Mouse (Mus musculus) activated CD4-positive, CD25-positive, alpha-beta regulatory T cell, adult 9 weeks (primary cell): ENCODE data around the gene Osbpl5. TPM values are rescaled to one million over a fixed set of nuclear protein-coding genes. Genes with fewer than 3 reads are reported as not detected.

Experiments
- polyA plus RNA-seq: library from polyadenylated mRNA; unstranded; fragments of 100-300 nt; shearing (Covaris generic); gene quantifications from one replicate; pipeline ENCODE4 v1.2.1, GENCODE M21; 2017

The Osbpl5 gene
- polyA plus RNA-seq = 35.5 TPM

GRCm38 (mm10) chr7:143756125-143757026 lies at the start of gene Osbpl5:
Osbpl5 (minus strand) TSS chr7:143756985.

GRCm38 (mm10) chr7:143783996-143784829 lies 27.4 kb upstream of the Osbpl5 start, which contains the start of gene Mrgpre:
Mrgpre (minus strand) TSS chr7:143784500.

GRCm38 (mm10) chr7:143766893-143767292 lies 10.1 kb upstream of the Osbpl5 start, which contains the start of gene Mrgprg:
Mrgprg (minus strand) TSS chr7:143766993.

GRCm38 (mm10) chr7:143685359-143686067 lies 71.3 kb downstream of the Osbpl5 start, which contains the start of gene Tnfrsf23:
Tnfrsf23 (minus strand) TSS chr7:143685872.

GRCm38 (mm10) chr7:143649034-143649768 lies 107.6 kb downstream of the Osbpl5 start, which contains the start of gene Tnfrsf22:
Tnfrsf22 (minus strand) TSS chr7:143649661.

Other genes with a start within 250 kb of the Osbpl5 start
- gene Nap1l4, start 207.9 kb downstream of the Osbpl5 start, polyA plus RNA-seq = 302 TPM
- gene Cars, start 156.9 kb downstream of the Osbpl5 start, polyA plus RNA-seq = 40.0 TPM
- 28.8 TPM for gene Tnfrsf26, start 128.3 kb downstream of the Osbpl5 start, polyA plus RNA-seq
- 31.4 TPM for gene Tnfrsf22, start 107.3 kb downstream of the Osbpl5 start, polyA plus RNA-seq
- gene Tnfrsf23, start 71.1 kb downstream of the Osbpl5 start, polyA plus RNA-seq = 5.0 TPM
- not detected for gene Mrgprg, start 10.0 kb upstream of the Osbpl5 start, polyA plus RNA-seq
- gene Mrgpre, start 27.5 kb upstream of the Osbpl5 start, polyA plus RNA-seq = 9.0 TPM
- gene Nadsyn1, start 65.9 kb upstream of the Osbpl5 start, polyA plus RNA-seq = 21.9 TPM
- gene Dhcr7, start 66.2 kb upstream of the Osbpl5 start, polyA plus RNA-seq = 46.9 TPM
- gene Gm498, start 109.9 kb upstream of the Osbpl5 start, polyA plus RNA-seq = not detected
- 0.07 TPM for gene Shank2, start 244.9 kb upstream of the Osbpl5 start, polyA plus RNA-seq